12 mouse cellular contexts compared by ENCODE assay signal in genomic region chr17:74194755-74195154, GRCm38 (mm10).
DNase-seq lines count a peak whose midpoint lies in the region; ATAC-seq and TF ChIP-seq lines count a peak whose summit lies in the region.
"Had no signal": no experiment of that assay in that cellular context is flagged by ENCODE, and none has a peak within 500 bp of the region (broad histone marks: within the 10 kb centered on the region; RNA-seq: fewer than 3 reads in every experiment).

No protein-coding gene starts in this region.

- no peaks in the 10 kb centered on the region for H3K27me3 ChIP-seq in cerebellum, adult 2 months (ENCODE audit: control insufficient read depth, insufficient read depth, low read length)
- H3K27me3 ChIP-seq: megakaryocyte, embryonic 14.5 days had no signal

- no peak for TF ChIP-seq CTCF in cerebellum, adult 2 months (IDR thresholded peaks at IDR 0.05; ENCODE audit: borderline replicate concordance, insufficient read depth, low read depth, low read length)

- no peak overlapping the region for H3K4me3 ChIP-seq in cerebellum, adult 2 months (replicated peaks; ENCODE audit: insufficient read depth, low read depth, low read length)
- H3K4me3 ChIP-seq: erythroblast, embryonic 14.5 days; megakaryocyte, embryonic 14.5 days; myocyte had no signal

- 74% methylated on average over 9 of the region's 9 CpGs for WGBS in cerebellum, adult 2 months

- ATAC-seq in activated CD4-positive, CD25-positive, alpha-beta regulatory T cell, adult 4 months = no peak

- no peak for TF ChIP-seq POLR2A in cerebellum, adult 2 months (IDR thresholded peaks at IDR 0.05; ENCODE audit: borderline replicate concordance, insufficient read depth, low read length)

- no peak overlapping the region for H3K27ac ChIP-seq in cerebellum, adult 2 months (ENCODE audit: insufficient read depth, low read length)
- H3K27ac ChIP-seq: liver, embryonic 14.5 days had no signal

- H3K4me1 ChIP-seq in cerebellum, adult 2 months (ENCODE audit: control insufficient read depth, insufficient read depth, low read length) = no peaks in the 10 kb centered on the region

- DNase-seq in cerebellum, postnatal 10 days = peak; percentile 38 to 49
- no peak for DNase-seq in cerebellum, adult 2 months
- peak; percentile 28 for DNase-seq in kidney, adult 11 months
- no peak for DNase-seq in kidney, adult 8-10 months
- DNase-seq in ovary, postnatal 36 days (ENCODE audit: low spot score) = peak; percentile 21
- no peak for DNase-seq in ovary, adult 18-20 months (ENCODE audit: low spot score)
- DNase-seq in natural killer cell, adult 2 months (ENCODE audit: low spot score in 2 of 2) = no peak

Comparison
In these comparisons a context has a peak if more than half of its experiments do, and no peak if none do; other contexts are left out.
1. DNase-seq: peak in cerebellum, postnatal 10 days (2 of 2), kidney, adult 11 months (single experiment) and ovary, postnatal 36 days (single experiment); none in cerebellum, adult 2 months (0 of 2), kidney, adult 8-10 months (0 of 2), ovary, adult 18-20 months (single experiment) and natural killer cell, adult 2 months (0 of 2).